In genomic region chr8:121310976-121311819, GRCm38 (mm10) we compare ENCODE assay signal across 8 mouse cellular contexts.
A peak's percentile ranks its signal among the peaks of the same experiment; 100 is the strongest.
DNase-seq lines count a peak whose midpoint lies in the region; ATAC-seq and TF ChIP-seq lines count a peak whose summit lies in the region.

No protein-coding gene starts in this region.

- whole genome bisulfite sequencing in embryonic facial prominence, embryonic 14.5 days = 18% methylated on average over 21 of the region's 25 CpGs

- H3K4me3 ChIP-seq in E14TG2a.4 (replicated peaks; ENCODE audit: low read length) = peak overlapping the region; percentile 57
- no peak overlapping the region for H3K4me3 ChIP-seq in embryonic facial prominence, embryonic 14.5 days (ENCODE audit: low read depth, low read length)

- H3K36me3 ChIP-seq in E14TG2a.4 (ENCODE audit: insufficient read depth, low read length) = no peaks in the 10 kb centered on the region
- no peaks in the 10 kb centered on the region for H3K36me3 ChIP-seq in embryonic facial prominence, embryonic 14.5 days (ENCODE audit: control insufficient read depth, insufficient read depth, low read length)

- peak; percentile 19 for DNase-seq in adrenal gland, adult 8-10 months
- no peak for DNase-seq in adrenal gland, postnatal 25 days
- peak; percentile 48 for DNase-seq in embryonic facial prominence, embryonic 14.5 days (ENCODE audit: low spot score)
- peak; percentile 54 for DNase-seq in kidney, postnatal 10 days
- no peak for DNase-seq in spleen, postnatal 36 days (ENCODE audit: low spot score in 2 of 2)
- no peak for DNase-seq in urinary bladder, postnatal 4 days (ENCODE audit: low spot score in 2 of 2)
- no peak for DNase-seq in gastrocnemius, postnatal 25 days

- peak; percentile 45 for ATAC-seq in embryonic facial prominence, embryonic 14.5 days (ENCODE audit: low read depth)

- peak overlapping the region; percentile 27; the same call in 1 of the 2 replicates for H3K9ac ChIP-seq in embryonic facial prominence, embryonic 14.5 days (ENCODE audit: low read depth, low read length)

- peak; percentile 60 for TF ChIP-seq CTCF in E14TG2a.4 (conservative IDR thresholded peaks at IDR 0.05; ENCODE audit: low read length)

- H3K27ac ChIP-seq in embryonic facial prominence, embryonic 14.5 days (replicated peaks; ENCODE audit: low read depth, low read length) = no peak overlapping the region

- H3K4me2 ChIP-seq in embryonic facial prominence, embryonic 14.5 days (ENCODE audit: low read depth, low read length) = peak overlapping the region; percentile 35

- peaks cover 8% of the 10 kb centered on the region for H3K4me1 ChIP-seq in E14TG2a.4 (replicated peaks; ENCODE audit: low read depth, low read length)
- peaks cover 13% of the 10 kb centered on the region for H3K4me1 ChIP-seq in embryonic facial prominence, embryonic 14.5 days (ENCODE audit: control insufficient read depth, insufficient read depth, low read length)

- H3K9me3 ChIP-seq in E14TG2a.4 (ENCODE audit: low read length) = no peaks in the 10 kb centered on the region
- H3K9me3 ChIP-seq in embryonic facial prominence, embryonic 14.5 days (ENCODE audit: control insufficient read depth, low read length) = no peaks in the 10 kb centered on the region

- peaks cover 22% of the 10 kb centered on the region for H3K27me3 ChIP-seq in E14TG2a.4 (ENCODE audit: insufficient read depth, low read length)
- no peaks in the 10 kb centered on the region; the same call in none of the 2 replicates for H3K27me3 ChIP-seq in embryonic facial prominence, embryonic 14.5 days (replicated peaks; ENCODE audit: control insufficient read depth, insufficient read depth, low read length)

Comparison
In these comparisons a context has a peak if more than half of its experiments do, and no peak if none do; other contexts are left out.
1. DNase-seq: peak in adrenal gland, adult 8-10 months (single experiment), embryonic facial prominence, embryonic 14.5 days (single experiment) and kidney, postnatal 10 days (single experiment); none in adrenal gland, postnatal 25 days (single experiment), spleen, postnatal 36 days (0 of 2), urinary bladder, postnatal 4 days (0 of 2) and gastrocnemius, postnatal 25 days (single experiment).